Mouse (Mus musculus): ENCODE data around the gene Crtc2. TPM values are rescaled to one million over a fixed set of nuclear protein-coding genes. Genes with fewer than 3 reads are reported as not detected.

The Crtc2 gene
- total and polyA plus RNA-seq, 3 experiments: 41.5 to 74.9 (median 46.5) TPM

DNA sequence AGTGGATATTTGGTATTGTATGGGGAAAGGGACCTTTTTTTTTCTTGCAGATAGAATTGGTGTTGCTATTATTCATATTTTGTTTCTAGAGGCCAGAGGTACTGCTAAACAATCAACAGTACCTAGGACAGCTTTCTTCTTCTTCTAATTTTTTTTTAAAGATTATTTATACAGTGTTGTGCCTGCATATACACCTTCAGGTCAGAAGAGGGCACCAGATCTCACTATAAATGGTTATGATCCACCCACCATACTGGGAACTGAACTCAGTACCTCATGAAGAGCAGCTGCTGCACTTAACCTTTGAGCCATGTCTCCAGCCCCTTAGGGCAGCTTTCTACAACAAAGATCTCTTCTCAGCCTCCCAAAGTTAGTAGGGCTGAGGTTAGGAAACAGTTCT, 59.4 kb downstream of the Crtc2 start:
- no peak for DNase-seq

Small RNA genes lying within 50 kb of the gene (microRNA-seq; reads per million reads assigned to microRNA genes)
- gene Mir7012: 0 to 0.88 reads per million in 2 experiments

Other genes with a start within 250 kb of the Crtc2 start
- 100 to 1,000 TPM in 1 of 2 experiments, 10 to 100 TPM in 1; 80.8 to 100 TPM for gene 4933434E20Rik, start 202.5 kb upstream of the Crtc2 start, total RNA-seq (2021)
- gene 4933434E20Rik, start 202.5 kb upstream of the Crtc2 start, polyA plus RNA-seq (2012; rRNA removed): 13.8 and 14.8 TPM in 2 replicates
- 100 to 1,000 TPM; 148 to 181 TPM for gene Ubap2l, start 201.5 kb upstream of the Crtc2 start, total RNA-seq (2021)
- 96.4 and 103 TPM in 2 replicates for gene Ubap2l, start 201.5 kb upstream of the Crtc2 start, polyA plus RNA-seq (2012; rRNA removed)
- 100 to 1,000 TPM; 198 to 209 TPM for gene Tpm3, start 181.5 kb upstream of the Crtc2 start, total RNA-seq (2021)
- gene Tpm3, start 181.5 kb upstream of the Crtc2 start, polyA plus RNA-seq (2012; rRNA removed): 44.8 and 86.7 TPM in 2 replicates
- under 1 TPM; 0.63 to 0.66 TPM for gene Nup210l, start 150.0 kb upstream of the Crtc2 start, total RNA-seq (2021)
- 0.26 TPM in 2 replicates for gene Nup210l, start 150.0 kb upstream of the Crtc2 start, polyA plus RNA-seq (2012; rRNA removed)
- gene Rps27, start 40.5 kb upstream of the Crtc2 start, total RNA-seq (2021): 1,000 to 10,000 TPM; 2,025 to 2,159 TPM
- gene Rps27, start 40.5 kb upstream of the Crtc2 start, polyA plus RNA-seq (2012; rRNA removed): 179 and 206 TPM in 2 replicates
- 10 to 100 TPM; 24.4 to 33.6 TPM for gene Rab13, start 40.5 kb upstream of the Crtc2 start, total RNA-seq (2021)
- gene Rab13, start 40.5 kb upstream of the Crtc2 start, polyA plus RNA-seq (2012; rRNA removed): 14.3 and 22.0 TPM in 2 replicates
- gene Jtb, start 22.6 kb upstream of the Crtc2 start, total RNA-seq (2021): 10 to 100 TPM; 57.9 to 69.1 TPM
- 182 and 198 TPM in 2 replicates for gene Jtb, start 22.6 kb upstream of the Crtc2 start, polyA plus RNA-seq (2012; rRNA removed)
- 1 to 10 TPM in 1 of 2 experiments, under 1 TPM in 1; 0.61 to 1.2 TPM for gene Creb3l4, start 10.7 kb upstream of the Crtc2 start, total RNA-seq (2021)
- gene Creb3l4, start 10.7 kb upstream of the Crtc2 start, polyA plus RNA-seq (2012; rRNA removed): 0.28 and 0.61 TPM in 2 replicates
- gene Slc39a1, start 6.0 kb upstream of the Crtc2 start, total RNA-seq (2021): 100 to 1,000 TPM; 124 to 160 TPM
- 93.2 and 105 TPM in 2 replicates for gene Slc39a1, start 6.0 kb upstream of the Crtc2 start, polyA plus RNA-seq (2012; rRNA removed)
- 1 to 10 TPM; 7.8 to 7.9 TPM for gene Dennd4b, start 11.0 kb downstream of the Crtc2 start, total RNA-seq (2021)
- 27.9 and 28.6 TPM in 2 replicates for gene Dennd4b, start 11.0 kb downstream of the Crtc2 start, polyA plus RNA-seq (2012; rRNA removed)
- gene Gatad2b, start 39.0 kb downstream of the Crtc2 start, total RNA-seq (2021): 10 to 100 TPM; 54.8 to 72.5 TPM
- 15.0 and 20.1 TPM in 2 replicates for gene Gatad2b, start 39.0 kb downstream of the Crtc2 start, polyA plus RNA-seq (2012; rRNA removed)
- gene Slc27a3, start 135.8 kb downstream of the Crtc2 start, total RNA-seq (2021): 100 to 1,000 TPM in 1 of 2 experiments, 10 to 100 TPM in 1; 66.9 to 196 TPM
- 384 and 508 TPM in 2 replicates for gene Slc27a3, start 135.8 kb downstream of the Crtc2 start, polyA plus RNA-seq (2012; rRNA removed)
- 10 to 100 TPM; 81.0 to 90.6 TPM for gene Ints3, start 179.5 kb downstream of the Crtc2 start, total RNA-seq (2021)
- gene Ints3, start 179.5 kb downstream of the Crtc2 start, polyA plus RNA-seq (2012; rRNA removed): 32.2 and 40.2 TPM in 2 replicates
- gene Npr1, start 211.7 kb downstream of the Crtc2 start, total RNA-seq (2021): 100 to 1,000 TPM; 193 to 290 TPM
- gene Npr1, start 211.7 kb downstream of the Crtc2 start, polyA plus RNA-seq (2012; rRNA removed): 367 and 435 TPM in 2 replicates
- 10 to 100 TPM; 52.3 to 54.4 TPM for gene Ilf2, start 222.0 kb downstream of the Crtc2 start, total RNA-seq (2021)
- gene Ilf2, start 222.0 kb downstream of the Crtc2 start, polyA plus RNA-seq (2012; rRNA removed): 8.6 and 10.2 TPM in 2 replicates
- 10 to 100 TPM; 72.1 to 73.8 TPM for gene Snapin, start 236.9 kb downstream of the Crtc2 start, total RNA-seq (2021)
- gene Snapin, start 236.9 kb downstream of the Crtc2 start, polyA plus RNA-seq (2012; rRNA removed): 23.8 and 32.5 TPM in 2 replicates